Comparison of ENCODE assay signal across 9 mouse cellular contexts in genomic region chr16:35734038-35734437, GRCm38 (mm10). TPM values are rescaled to one million over a fixed set of nuclear protein-coding genes. Genes with fewer than 3 reads are reported as not detected.
DNase-seq lines count a peak whose midpoint lies in the region; ATAC-seq and TF ChIP-seq lines count a peak whose summit lies in the region.
"Had no signal": no experiment of that assay in that cellular context is flagged by ENCODE, and none has a peak within 500 bp of the region (broad histone marks: within the 10 kb centered on the region; RNA-seq: fewer than 3 reads in every experiment).

No protein-coding gene starts in this region.

- no peak overlapping the region for H3K4me2 ChIP-seq in intestine, embryonic 14.5 days (ENCODE audit: low read length)
- H3K4me2 ChIP-seq in liver, embryonic 12.5 days: no peak overlapping the region
- H3K4me2 ChIP-seq: heart, embryonic 13.5 days had no signal

- no peaks in the 10 kb centered on the region for H3K27me3 ChIP-seq in E14TG2a.4 (ENCODE audit: insufficient read depth, low read length)
- H3K27me3 ChIP-seq in intestine, embryonic 14.5 days (replicated peaks; ENCODE audit: control insufficient read depth, insufficient read depth, low read length): no peaks in the 10 kb centered on the region
- no peaks in the 10 kb centered on the region for H3K27me3 ChIP-seq in liver, embryonic 12.5 days (replicated peaks)
- H3K27me3 ChIP-seq: heart, embryonic 13.5 days had no signal

- H3K36me3 ChIP-seq in E14TG2a.4 (ENCODE audit: insufficient read depth, low read length): peaks cover 26% of the 10 kb centered on the region
- peaks cover 4% of the 10 kb centered on the region; the same call in 1 of the 2 replicates for H3K36me3 ChIP-seq in intestine, embryonic 14.5 days (ENCODE audit: control insufficient read depth, insufficient read depth, low read length)
- peaks cover 36% of the 10 kb centered on the region for H3K36me3 ChIP-seq in liver, embryonic 12.5 days

- peak; percentile 85 for DNase-seq in 3T3-L1 (ENCODE audit: low read depth, low spot score)
- peak; percentile 66 for DNase-seq in c-Kit-negative CD71-positive TER-119-positive erythroid progenitor cells, embryonic 14.5 days (ENCODE audit: low read depth, low spot score)
- peak; percentile 30 for DNase-seq in fibroblast of lung, adult 2 months (ENCODE audit: low read depth)
- DNase-seq in intestine, embryonic 14.5 days (ENCODE audit: low spot score): peak; percentile 86
- DNase-seq in ovary, postnatal 10 days (ENCODE audit: low spot score): peak; percentile 21
- peak; percentile 76 to 78 for DNase-seq in thymus, postnatal 36 days

- peak; percentile 100 for TF ChIP-seq CTCF in E14TG2a.4 (conservative IDR thresholded peaks at IDR 0.05; ENCODE audit: low read length)

- no peaks in the 10 kb centered on the region for H3K9me3 ChIP-seq in E14TG2a.4 (ENCODE audit: low read length)
- no peaks in the 10 kb centered on the region for H3K9me3 ChIP-seq in intestine, embryonic 14.5 days (ENCODE audit: control insufficient read depth, low read length)
- no peaks in the 10 kb centered on the region for H3K9me3 ChIP-seq in liver, embryonic 12.5 days (replicated peaks)
- H3K9me3 ChIP-seq: heart, embryonic 13.5 days had no signal

- no peak overlapping the region for H3K27ac ChIP-seq in intestine, embryonic 14.5 days (ENCODE audit: low read depth)
- no peak overlapping the region for H3K27ac ChIP-seq in liver, embryonic 12.5 days
- H3K27ac ChIP-seq: heart, embryonic 13.5 days had no signal

- peak; percentile 78; the same call in 1 of the 2 replicates for ATAC-seq in intestine, embryonic 14.5 days (replicated peaks; ENCODE audit: low FRiP score, low TSS enrichment, low read depth)
- peak; percentile 71 for ATAC-seq in liver, embryonic 12.5 days

- H3K4me3 ChIP-seq in E14TG2a.4 (replicated peaks; ENCODE audit: low read length): no peak overlapping the region
- no peak overlapping the region for H3K4me3 ChIP-seq in intestine, embryonic 14.5 days (ENCODE audit: low read depth, low read length)
- H3K4me3 ChIP-seq in liver, embryonic 12.5 days: no peak overlapping the region
- H3K4me3 ChIP-seq: heart, embryonic 13.5 days had no signal

- peaks cover 46% of the 10 kb centered on the region for H3K4me1 ChIP-seq in E14TG2a.4 (replicated peaks; ENCODE audit: low read depth, low read length)
- H3K4me1 ChIP-seq in intestine, embryonic 14.5 days (replicated peaks; ENCODE audit: control insufficient read depth, insufficient read depth, low read length): no peaks in the 10 kb centered on the region
- 0 out of 2 replicates have a peak, but pooled peaks cover 8% of the 10 kb centered on the region for H3K4me1 ChIP-seq in liver, embryonic 12.5 days

- WGBS in intestine, embryonic 14.5 days: 16% methylated on average over 6 of the region's 6 CpGs
- 8% methylated on average over 6 of the region's 6 CpGs for WGBS in liver, embryonic 12.5 days (ENCODE audit: insufficient replicate concordance)

- no peak overlapping the region for H3K9ac ChIP-seq in intestine, embryonic 14.5 days (ENCODE audit: low read length)
- H3K9ac ChIP-seq in liver, embryonic 12.5 days: no peak overlapping the region
- H3K9ac ChIP-seq: heart, embryonic 13.5 days had no signal

RNA-seq across cellular contexts. Expression of gene Dirc2, which starts 35.1 kb away (rescaled TPM):
- 18.5 and 18.6 TPM in 2 replicates for polyA plus RNA-seq in intestine, embryonic 14.5 days (2014; fragmentation: Nextera tagmentation; extraction: Ambion mirVana)
- polyA plus RNA-seq in liver, embryonic 12.5 days (2016; fragmentation: Nextera tagmentation; extraction: Ambion mirVana): 7.1 and 7.8 TPM in 2 replicates

RNA-seq across cellular contexts. Expression of gene Hspbap1, which starts 36.1 kb away (rescaled TPM):
- 19.9 and 20.0 TPM in 2 replicates for polyA plus RNA-seq in intestine, embryonic 14.5 days (2014; fragmentation: Nextera tagmentation; extraction: Ambion mirVana)
- polyA plus RNA-seq in liver, embryonic 12.5 days (2016; fragmentation: Nextera tagmentation; extraction: Ambion mirVana): 22.4 and 23.0 TPM in 2 replicates

Comparison
In these comparisons a context has a peak if more than half of its experiments do, and no peak if none do; other contexts are left out.
1. DNase-seq: peak in every context shown above with its lines; median percentile 86 in intestine, embryonic 14.5 days; 85 in 3T3-L1; 77 in thymus, postnatal 36 days; 66 in c-Kit-negative CD71-positive TER-119-positive erythroid progenitor cells, embryonic 14.5 days; 30 in fibroblast of lung, adult 2 months; 21 in ovary, postnatal 10 days.